22 mouse cellular contexts compared by ENCODE assay signal in genomic region chr1:42436366-42436998, GRCm38 (mm10).
DNase-seq lines count a peak whose midpoint lies in the region; ATAC-seq and TF ChIP-seq lines count a peak whose summit lies in the region.
"Had no signal": no experiment of that assay in that cellular context is flagged by ENCODE, and none has a peak within 500 bp of the region (broad histone marks: within the 10 kb centered on the region; RNA-seq: fewer than 3 reads in every experiment).

No protein-coding gene starts in this region.

- 49% methylated on average over 8 of the region's 8 CpGs for WGBS in limb, embryonic 14.5 days
- 62% methylated on average over 8 of the region's 8 CpGs for WGBS in limb, embryonic 10.5 days
- 44% methylated on average over 8 of the region's 8 CpGs for WGBS in embryonic facial prominence, embryonic 11.5 days

- no peak; the same call in 1 of the 2 replicates for ATAC-seq in limb, embryonic 14.5 days (ENCODE audit: low FRiP score, low read depth)
- ATAC-seq in embryonic facial prominence, embryonic 11.5 days (replicated peaks; ENCODE audit: insufficient number of reproducible peaks, low FRiP score, low TSS enrichment, low read depth) = no peak
- ATAC-seq: CD4-positive, CD25-positive, alpha-beta regulatory T cell, adult 4 months; forebrain, embryonic 15.5 days; Patski had no signal

- H3K9ac ChIP-seq in limb, embryonic 14.5 days (ENCODE audit: low read depth, low read length, severe bottlenecking) = no peak overlapping the region
- H3K9ac ChIP-seq in embryonic facial prominence, embryonic 11.5 days (replicated peaks; ENCODE audit: low read length) = no peak overlapping the region
- H3K9ac ChIP-seq: forebrain, embryonic 15.5 days; heart, embryonic 13.5 days; hindbrain, embryonic 15.5 days had no signal

- no peaks in the 10 kb centered on the region for H3K36me3 ChIP-seq in limb, embryonic 14.5 days (ENCODE audit: control insufficient read depth, insufficient read depth, low read length)
- H3K36me3 ChIP-seq in limb, embryonic 10.5 days = no peaks in the 10 kb centered on the region
- no peaks in the 10 kb centered on the region for H3K36me3 ChIP-seq in embryonic facial prominence, embryonic 11.5 days (replicated peaks; ENCODE audit: control insufficient read depth, insufficient read depth, low read depth, low read length)
- H3K36me3 ChIP-seq: forebrain, embryonic 15.5 days; heart, embryonic 13.5 days; hindbrain, embryonic 15.5 days had no signal

- H3K27ac ChIP-seq in limb, embryonic 14.5 days (replicated peaks; ENCODE audit: low read depth, low read length) = no peak overlapping the region
- no peak overlapping the region for H3K27ac ChIP-seq in limb, embryonic 10.5 days
- H3K27ac ChIP-seq in embryonic facial prominence, embryonic 11.5 days (replicated peaks; ENCODE audit: low read depth, low read length) = no peak overlapping the region
- H3K27ac ChIP-seq: forebrain, embryonic 15.5 days; heart, adult 2 months; heart, embryonic 13.5 days; hindbrain, embryonic 15.5 days had no signal

- DNase-seq in embryo, embryonic 10 days (ENCODE audit: low spot score) = peak; percentile 16
- DNase-seq in embryo, embryonic 11 days = no peak
- peak; percentile 61 for DNase-seq in limb, embryonic 14.5 days (ENCODE audit: low spot score)
- DNase-seq in limb, embryonic 10.5 days (ENCODE audit: low spot score) = no peak
- peak; percentile 66 for DNase-seq in embryonic facial prominence, embryonic 11.5 days (ENCODE audit: low spot score)
- no peak for DNase-seq in layer of hippocampus, postnatal 36 days
- DNase-seq in adrenal gland, postnatal 14 days = no peak
- no peak for DNase-seq in spleen, postnatal 36 days (ENCODE audit: low spot score in 2 of 2)
- DNase-seq: adrenal gland, postnatal 25 days; B cell, adult 2 months; cerebellum, adult 18-20 months; cerebellum, adult 9-11 months; cerebellum, postnatal 36 days; gastrocnemius, postnatal 10 days; heart, adult 2 months; heart, postnatal 36 days; kidney, adult 11 months had no signal

- H3K4me3 ChIP-seq in limb, embryonic 14.5 days (replicated peaks; ENCODE audit: low read length) = no peak overlapping the region
- H3K4me3 ChIP-seq in limb, embryonic 10.5 days = no peak overlapping the region
- H3K4me3 ChIP-seq in embryonic facial prominence, embryonic 11.5 days (ENCODE audit: low read depth, low read length) = no peak overlapping the region
- H3K4me3 ChIP-seq: forebrain, embryonic 15.5 days; heart, adult 2 months; heart, embryonic 13.5 days; hindbrain, embryonic 15.5 days had no signal

- H3K4me2 ChIP-seq in limb, embryonic 14.5 days (replicated peaks; ENCODE audit: low read depth, low read length, severe bottlenecking) = no peak overlapping the region
- H3K4me2 ChIP-seq in embryonic facial prominence, embryonic 11.5 days (ENCODE audit: low read depth, low read length) = no peak overlapping the region
- H3K4me2 ChIP-seq: forebrain, embryonic 15.5 days; heart, embryonic 13.5 days; hindbrain, embryonic 15.5 days had no signal

- no peaks in the 10 kb centered on the region for H3K27me3 ChIP-seq in limb, embryonic 14.5 days (ENCODE audit: control insufficient read depth, insufficient read depth, low read length)
- no peaks in the 10 kb centered on the region for H3K27me3 ChIP-seq in limb, embryonic 10.5 days (ENCODE audit: low read depth, poor library complexity, severe bottlenecking)
- H3K27me3 ChIP-seq in embryonic facial prominence, embryonic 11.5 days (ENCODE audit: control insufficient read depth, insufficient read depth, low read length) = no peaks in the 10 kb centered on the region
- H3K27me3 ChIP-seq: forebrain, embryonic 15.5 days; heart, embryonic 13.5 days; hindbrain, embryonic 15.5 days; Patski had no signal

- H3K4me1 ChIP-seq in limb, embryonic 14.5 days (ENCODE audit: control insufficient read depth, insufficient read depth, low read length) = no peaks in the 10 kb centered on the region
- peaks cover 11% of the 10 kb centered on the region; the same call in 1 of the 2 replicates for H3K4me1 ChIP-seq in limb, embryonic 10.5 days
- no peaks in the 10 kb centered on the region for H3K4me1 ChIP-seq in embryonic facial prominence, embryonic 11.5 days (ENCODE audit: control insufficient read depth, insufficient read depth, low read length)
- H3K4me1 ChIP-seq: forebrain, embryonic 15.5 days; heart, embryonic 13.5 days; hindbrain, embryonic 15.5 days had no signal

- no peaks in the 10 kb centered on the region for H3K9me3 ChIP-seq in limb, embryonic 14.5 days (ENCODE audit: control insufficient read depth, low read length)
- no peaks in the 10 kb centered on the region for H3K9me3 ChIP-seq in limb, embryonic 10.5 days (replicated peaks)
- H3K9me3 ChIP-seq in embryonic facial prominence, embryonic 11.5 days (replicated peaks; ENCODE audit: control insufficient read depth, low read length) = no peaks in the 10 kb centered on the region
- H3K9me3 ChIP-seq: forebrain, embryonic 15.5 days; heart, embryonic 13.5 days; hindbrain, embryonic 15.5 days had no signal

- no peak for TF ChIP-seq POLR2A in limb, embryonic 14.5 days (IDR thresholded peaks at IDR 0.05; ENCODE audit: borderline replicate concordance, extremely low read depth, insufficient read depth, insufficient read length)

Comparison
In these comparisons a context has a peak if more than half of its experiments do, and no peak if none do; other contexts are left out.
1. DNase-seq: peak in embryo, embryonic 10 days (single experiment), limb, embryonic 14.5 days (single experiment) and embryonic facial prominence, embryonic 11.5 days (single experiment); none in embryo, embryonic 11 days (single experiment), limb, embryonic 10.5 days (single experiment), layer of hippocampus, postnatal 36 days (0 of 2), adrenal gland, postnatal 14 days (single experiment) and spleen, postnatal 36 days (0 of 2).